20 mouse cellular contexts compared by ENCODE assay signal in genomic region chr4:52659701-52660100, GRCm38 (mm10).
DNase-seq lines count a peak whose midpoint lies in the region; ATAC-seq and TF ChIP-seq lines count a peak whose summit lies in the region.
"Had no signal": no experiment of that assay in that cellular context is flagged by ENCODE, and none has a peak within 500 bp of the region (broad histone marks: within the 10 kb centered on the region; RNA-seq: fewer than 3 reads in every experiment).

No protein-coding gene starts in this region.

- no peak overlapping the region for H3K4me2 ChIP-seq in hindbrain, postnatal 0 days (ENCODE audit: low read depth, low read length)
- no peak overlapping the region for H3K4me2 ChIP-seq in hindbrain, embryonic 12.5 days (replicated peaks)
- no peak overlapping the region for H3K4me2 ChIP-seq in lung, embryonic 14.5 days
- H3K4me2 ChIP-seq: heart, embryonic 15.5 days; liver, embryonic 13.5 days; midbrain, embryonic 13.5 days; neural tube, embryonic 15.5 days had no signal

- no peak overlapping the region for H3K4me3 ChIP-seq in hindbrain, postnatal 0 days (ENCODE audit: low read length)
- H3K4me3 ChIP-seq in hindbrain, embryonic 12.5 days = no peak overlapping the region
- H3K4me3 ChIP-seq in lung, embryonic 14.5 days (ENCODE audit: low read depth, low read length) = no peak overlapping the region
- H3K4me3 ChIP-seq: heart, adult 2 months; heart, embryonic 15.5 days; layer of hippocampus, adult 2 months; liver, embryonic 13.5 days; midbrain, embryonic 13.5 days; neural tube, embryonic 15.5 days had no signal

- H3K27me3 ChIP-seq in hindbrain, postnatal 0 days (ENCODE audit: insufficient read depth, low read length) = no peaks in the 10 kb centered on the region
- H3K27me3 ChIP-seq in hindbrain, embryonic 12.5 days = no peaks in the 10 kb centered on the region
- H3K27me3 ChIP-seq in lung, embryonic 14.5 days (ENCODE audit: insufficient read depth, low read length) = no peaks in the 10 kb centered on the region
- H3K27me3 ChIP-seq: heart, embryonic 15.5 days; liver, embryonic 13.5 days; midbrain, embryonic 13.5 days; neural tube, embryonic 15.5 days had no signal

- TF ChIP-seq CTCF in hindbrain, postnatal 0 days (IDR thresholded peaks at IDR 0.05; ENCODE audit: low read depth) = peak; percentile 6; the same call in 1 of the 2 replicates
- TF ChIP-seq CTCF in lung, embryonic 14.5 days (IDR thresholded peaks at IDR 0.05; ENCODE audit: low read depth) = peak; percentile 58

- no peaks in the 10 kb centered on the region for H3K9me3 ChIP-seq in hindbrain, postnatal 0 days (ENCODE audit: low read length)
- no peaks in the 10 kb centered on the region for H3K9me3 ChIP-seq in hindbrain, embryonic 12.5 days (replicated peaks)
- H3K9me3 ChIP-seq in lung, embryonic 14.5 days (ENCODE audit: low read depth, low read length) = no peaks in the 10 kb centered on the region
- H3K9me3 ChIP-seq: heart, embryonic 15.5 days; liver, embryonic 13.5 days; midbrain, embryonic 13.5 days; neural tube, embryonic 15.5 days had no signal

- DNase-seq in hindbrain, postnatal 0 days (ENCODE audit: low spot score) = no peak
- peak; percentile 49 for DNase-seq in ES-CJ7 (ENCODE audit: low read depth, low spot score)
- peak; percentile 75 for DNase-seq in lung, embryonic 14.5 days
- DNase-seq in lung, postnatal 36 days = peak; percentile 79
- DNase-seq in layer of hippocampus, adult 9-10 months (ENCODE audit: low spot score) = no peak
- DNase-seq in layer of hippocampus, postnatal 14 days (ENCODE audit: low spot score in 2 of 2) = no peak
- DNase-seq: B cell, adult 2 months; cerebellum, adult 18-20 months; gastrocnemius, postnatal 10 days; heart, adult 2 months; kidney, adult 18-20 months; kidney, postnatal 14 days; liver, embryonic 13.5 days; right cerebral cortex, postnatal 25 days; thymus, postnatal 36 days had no signal

- no peaks in the 10 kb centered on the region for H3K4me1 ChIP-seq in hindbrain, postnatal 0 days (ENCODE audit: insufficient read depth, low read length)
- H3K4me1 ChIP-seq in hindbrain, embryonic 12.5 days = peaks cover 6% of the 10 kb centered on the region; the same call in 1 of the 2 replicates
- no peaks in the 10 kb centered on the region for H3K4me1 ChIP-seq in lung, embryonic 14.5 days (ENCODE audit: insufficient read depth)
- H3K4me1 ChIP-seq: heart, embryonic 15.5 days; liver, embryonic 13.5 days; neural tube, embryonic 15.5 days had no signal

- no peaks in the 10 kb centered on the region for H3K36me3 ChIP-seq in hindbrain, postnatal 0 days (ENCODE audit: insufficient read depth, low read length)
- H3K36me3 ChIP-seq in hindbrain, embryonic 12.5 days = no peaks in the 10 kb centered on the region
- no peaks in the 10 kb centered on the region for H3K36me3 ChIP-seq in lung, embryonic 14.5 days (ENCODE audit: insufficient read depth)
- H3K36me3 ChIP-seq: heart, embryonic 15.5 days; liver, embryonic 13.5 days; midbrain, embryonic 13.5 days; neural tube, embryonic 15.5 days had no signal

- ATAC-seq in hindbrain, postnatal 0 days = no peak
- ATAC-seq in hindbrain, embryonic 12.5 days (ENCODE audit: low FRiP score) = no peak
- ATAC-seq in lung, embryonic 14.5 days (ENCODE audit: insufficient read depth) = peak; percentile 99

- H3K27ac ChIP-seq in hindbrain, postnatal 0 days = no peak overlapping the region
- no peak overlapping the region for H3K27ac ChIP-seq in hindbrain, embryonic 12.5 days
- no peak overlapping the region for H3K27ac ChIP-seq in lung, embryonic 14.5 days (ENCODE audit: low read depth)
- H3K27ac ChIP-seq: heart, adult 2 months; layer of hippocampus, adult 2 months; liver, embryonic 13.5 days; midbrain, embryonic 13.5 days; neural tube, embryonic 15.5 days had no signal

- no peak overlapping the region for H3K9ac ChIP-seq in hindbrain, postnatal 0 days (replicated peaks; ENCODE audit: low read length)
- no peak overlapping the region for H3K9ac ChIP-seq in hindbrain, embryonic 12.5 days
- no peak overlapping the region for H3K9ac ChIP-seq in lung, embryonic 14.5 days
- H3K9ac ChIP-seq: heart, embryonic 15.5 days; liver, embryonic 13.5 days; midbrain, embryonic 13.5 days; neural tube, embryonic 15.5 days had no signal

Comparison
In these comparisons a context has a peak if more than half of its experiments do, and no peak if none do; other contexts are left out.
1. DNase-seq: peak in ES-CJ7 (single experiment), lung, embryonic 14.5 days (single experiment) and lung, postnatal 36 days (single experiment); none in hindbrain, postnatal 0 days (single experiment), layer of hippocampus, adult 9-10 months (single experiment) and layer of hippocampus, postnatal 14 days (0 of 2).